Mouse (Mus musculus): ENCODE measurements around the gene Vasp. TPM values are rescaled to one million over a fixed set of nuclear protein-coding genes. Genes with fewer than 3 reads are reported as not detected.

Vasp gene
- polyA plus RNA-seq, 2 experiments from 2014 or later, result 52.3 to 109 TPM

GRCm38 (mm10) chr7:19269721-19270441, 1.7 kb downstream of the Vasp start:
- no peak for ATAC-seq

GRCm38 (mm10) chr7:19268993-19269681, 2.5 kb downstream of the Vasp start:
- peak; percentile 6 for ATAC-seq

- ATAC-seq, result no peak
These were observed 4.6 kb downstream of the Vasp start for GRCm38 (mm10) chr7:19267051-19267450.

GRCm38 (mm10) chr7:19265928-19266822, 5.4 kb downstream of the Vasp start:
- peak; percentile 69 for ATAC-seq

- ATAC-seq, result no peak
These were observed 6.5 kb downstream of the Vasp start for GRCm38 (mm10) chr7:19265147-19265546.

- no peak for ATAC-seq
These were observed 13.3 kb downstream of the Vasp start for GRCm38 (mm10) chr7:19258336-19258735.

GRCm38 (mm10) chr7:19257390-19258022, 14.1 kb downstream of the Vasp start:
- ATAC-seq, result no peak

GRCm38 (mm10) chr7:19256567-19256966, 15.1 kb downstream of the Vasp start:
- peak; percentile 79 for ATAC-seq

GRCm38 (mm10) chr7:19255395-19255794, 16.2 kb downstream of the Vasp start:
- ATAC-seq, result no peak

GRCm38 (mm10) chr7:19253437-19253836, 18.2 kb downstream of the Vasp start:
- ATAC-seq, result no peak

GRCm38 (mm10) chr7:19252078-19252477, 19.5 kb downstream of the Vasp start:
- no peak for ATAC-seq

- ATAC-seq, result no peak
These were observed 24.1 kb downstream of the Vasp start for GRCm38 (mm10) chr7:19247511-19247910.

- no peak for ATAC-seq
These were observed 24.8 kb downstream of the Vasp start for GRCm38 (mm10) chr7:19246855-19247254.

GRCm38 (mm10) chr7:19245083-19245482, 26.5 kb downstream of the Vasp start:
- no peak for ATAC-seq

- ATAC-seq, result no peak
These were observed 27.8 kb downstream of the Vasp start for GRCm38 (mm10) chr7:19243858-19244257.

- ATAC-seq, result no peak
These were observed 29.6 kb downstream of the Vasp start for GRCm38 (mm10) chr7:19242005-19242404.

- no peak for ATAC-seq
These were observed 30.6 kb downstream of the Vasp start for GRCm38 (mm10) chr7:19240905-19241463.

GRCm38 (mm10) chr7:19239986-19240385, 31.6 kb downstream of the Vasp start:
- no peak for ATAC-seq

GRCm38 (mm10) chr7:19239423-19239822, 32.2 kb downstream of the Vasp start:
- peak; percentile 98 for ATAC-seq

- no peak for ATAC-seq
These were observed 33.3 kb downstream of the Vasp start for GRCm38 (mm10) chr7:19238344-19238743.

- no peak for ATAC-seq
These were observed 35.2 kb downstream of the Vasp start for GRCm38 (mm10) chr7:19236411-19236810.

- ATAC-seq, result no peak
These were observed 36.4 kb downstream of the Vasp start for GRCm38 (mm10) chr7:19235092-19235671.
